Mouse (Mus musculus) midbrain, embryonic 11.5 days (tissue): ENCODE results near the gene Nek10. TPM values are rescaled to one million over a fixed set of nuclear protein-coding genes. Genes with fewer than 3 reads are reported as not detected.
"Not testable (repeated sequence)": the region's sequence is repeated elsewhere in the genome, so short reads cannot be mapped to it uniquely, and the experiment has no call there.

Experiments
- ATAC-seq: fragments of 200-750 bp; cut with Nextera tagmentation; 2 replicates; pipeline ENCODE4 v1.8.0; 2017; ENCODE audit warnings: moderate TSS enrichment, moderate library complexity; ENCODE audit not compliant: low FRiP score
- DNase-seq: peaks from one replicate; pipeline ENCODE4 v3.0.0; 2015; ENCODE audit warnings: low spot score; ENCODE audit errors: missing footprints
- H3K27ac ChIP-seq: fragments of 300-500 bp; sonication (generic); 2 replicates; pipeline ENCODE4 v1.5.1; 2014; ENCODE audit warnings: low read depth, low read length
- H3K27me3 ChIP-seq: fragments of 300-500 bp; sonication (generic); 2 replicates; pipeline ENCODE4 v1.6.1; 2014; ENCODE audit warnings: mild to moderate bottlenecking, low read length, moderate library complexity, mixed read lengths; ENCODE audit not compliant: control insufficient read depth, insufficient read depth
- H3K36me3 ChIP-seq: fragments of 300-500 bp; sonication (generic); 2 replicates; pipeline ENCODE4 v1.6.1; 2014; ENCODE audit warnings: mild to moderate bottlenecking, low read length, moderate library complexity, mixed read lengths; ENCODE audit not compliant: control insufficient read depth, insufficient read depth
- H3K4me1 ChIP-seq: fragments of 300-500 bp; sonication (generic); 2 replicates; pipeline ENCODE4 v1.6.1; 2014; ENCODE audit warnings: low read length; ENCODE audit not compliant: control insufficient read depth, insufficient read depth
- H3K4me2 ChIP-seq: fragments of 300-500 bp; sonication (generic); 2 replicates; pipeline ENCODE4 v1.6.1; 2014; ENCODE audit warnings: mild to moderate bottlenecking, moderate library complexity
- H3K4me3 ChIP-seq: fragments of 300-500 bp; sonication (generic); 2 replicates; pipeline ENCODE4 v1.5.1; 2014; ENCODE audit warnings: low read depth, low read length
- H3K9ac ChIP-seq: fragments of 300-500 bp; sonication (generic); 2 replicates; pipeline ENCODE4 v1.6.1; 2014; ENCODE audit warnings: low read length
- H3K9me3 ChIP-seq: fragments of 300-500 bp; sonication (generic); 2 replicates; pipeline ENCODE4 v1.6.1; 2016; ENCODE audit warnings: low read length; ENCODE audit not compliant: control insufficient read depth
- WGBS: fragments of 180-500 bp; shearing (Covaris S2); extraction: QIAGEN DNeasy Blood & Tissue Kit; methylation state at CpG from one replicate; pipeline ENCODE4 v1.1.7; 2014; 5-methylcytosine and 5-hydroxymethylcytosine counted together
- polyA plus RNA-seq: library from polyadenylated mRNA; unstranded; fragments of >200 nt; fragmentation: Nextera tagmentation; extraction: Ambion mirVana; gene quantifications from 2 replicates; pipeline ENCODE4 v1.2.1, GENCODE M21; 2014

The Nek10 gene
- polyA plus RNA-seq, 1 experiment from 2014 or later = 0.03 TPM

DNA sequence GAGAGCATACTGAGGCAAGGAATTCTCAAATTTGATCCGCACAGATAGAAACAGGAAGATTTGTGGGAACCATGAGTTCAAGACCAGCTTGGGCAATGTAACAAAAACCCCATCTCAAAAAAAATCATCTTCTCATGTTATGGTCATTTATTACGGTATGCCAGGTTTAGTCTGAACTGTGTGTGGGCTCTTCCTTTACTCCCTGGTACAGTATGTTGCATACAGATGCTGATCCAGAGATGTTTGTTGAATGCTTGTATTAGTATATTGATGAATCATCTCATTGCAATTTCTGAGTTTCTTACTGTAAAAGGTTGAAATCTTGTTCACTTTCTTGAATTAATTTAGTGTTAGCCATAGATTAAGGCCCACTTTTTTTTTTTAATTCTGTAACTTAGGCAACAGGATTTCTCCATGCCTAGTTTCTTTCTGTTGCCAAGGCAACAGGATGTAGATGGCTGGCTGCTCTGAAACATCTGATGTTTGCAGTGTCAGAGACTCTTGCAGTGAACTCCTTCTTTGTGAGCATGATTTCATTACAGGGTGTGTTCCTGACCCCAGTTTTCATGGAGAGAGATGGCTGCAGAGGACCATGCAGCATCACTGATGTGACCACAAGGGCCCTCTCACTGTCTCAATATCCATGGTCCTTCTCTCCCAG lies 156.7 kb downstream of the Nek10 start:
- Histone ChIP-seq H3K36me3 (no peaks in the 10 kb centered on the region), H3K4me1 (no peaks in the 10 kb centered on the region), H3K4me3 (no peak overlapping the region), H3K27me3 (no peaks in the 10 kb centered on the region), H3K9ac (no peak overlapping the region), H3K4me2 (no peak overlapping the region), H3K27ac (no peak overlapping the region), H3K9me3 (no peaks in the 10 kb centered on the region)
- DNase-seq (no peak), ATAC-seq (peak; percentile 63; the same call in 1 of the 2 replicates)
- 90% methylated on average over 2 of the region's 2 CpGs for WGBS

DNA sequence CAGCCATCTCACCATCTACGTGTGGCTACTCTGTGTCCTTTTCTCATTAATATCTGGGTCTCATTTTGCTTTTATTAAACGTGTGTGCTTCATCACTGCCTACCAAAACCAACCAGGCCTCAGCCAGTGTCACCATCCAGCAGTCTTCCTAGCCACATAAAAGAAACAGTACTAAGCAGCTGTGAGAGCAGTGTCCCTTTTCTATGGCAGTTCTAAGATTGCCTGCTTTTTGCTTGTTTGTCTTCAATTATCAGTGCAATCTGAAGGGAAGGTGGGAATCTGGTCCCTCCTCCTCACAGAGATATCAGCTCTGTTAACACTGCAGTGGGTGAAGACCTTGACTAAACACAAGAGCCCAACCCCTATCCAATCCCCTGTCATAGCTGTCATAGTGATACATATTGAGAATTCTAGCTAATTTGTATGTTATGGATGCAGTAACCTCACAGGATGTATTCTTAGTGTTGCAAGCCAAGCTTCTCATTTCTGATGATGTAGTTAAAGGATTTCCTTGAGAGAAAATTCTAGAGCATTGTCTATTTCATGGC lies 157.3 kb downstream of the Nek10 start:
- DNase-seq (no peak), ATAC-seq (no peak; the same call in 1 of the 2 replicates)
- Histone ChIP-seq H3K9ac (no peak overlapping the region), H3K4me2 (no peak overlapping the region), H3K27ac (no peak overlapping the region), H3K27me3 (no peaks in the 10 kb centered on the region), H3K36me3 (no peaks in the 10 kb centered on the region), H3K9me3 (no peaks in the 10 kb centered on the region), H3K4me1 (no peaks in the 10 kb centered on the region), H3K4me3 (no peak overlapping the region)
- 82% methylated on average over 2 of the region's 2 CpGs for WGBS

DNA sequence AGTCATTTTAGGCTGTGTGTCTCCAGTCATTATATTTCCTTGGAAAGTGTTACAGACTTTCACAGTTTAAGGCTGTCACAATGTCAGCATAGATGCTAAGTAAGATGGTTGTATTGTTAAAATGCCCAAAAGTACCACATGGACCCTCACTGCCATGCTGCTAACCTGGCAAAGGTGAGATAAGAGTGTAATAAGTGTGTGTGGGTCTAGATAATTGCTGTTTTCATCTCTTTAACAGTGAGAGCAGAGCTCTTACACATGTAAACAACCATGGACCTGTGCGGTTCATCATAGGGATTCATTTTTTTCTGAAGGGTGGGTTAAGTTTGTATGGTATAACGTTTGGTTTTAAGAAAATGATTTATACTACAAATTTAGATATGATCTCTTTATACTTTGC lies 167.4 kb downstream of the Nek10 start:
- DNase-seq (no peak), ATAC-seq (no peak)
- H3K9me3 ChIP-seq = no peaks in the 10 kb centered on the region
- no peaks in the 10 kb centered on the region for H3K27me3 ChIP-seq
- no peak overlapping the region for H3K27ac ChIP-seq
- no peak overlapping the region for H3K4me3 ChIP-seq
- no peak overlapping the region for H3K4me2 ChIP-seq
- no peak overlapping the region for H3K9ac ChIP-seq
- 83% methylated on average over 2 of the region's 2 CpGs for WGBS
- H3K4me1 ChIP-seq = no peaks in the 10 kb centered on the region
- H3K36me3 ChIP-seq = no peaks in the 10 kb centered on the region

DNA sequence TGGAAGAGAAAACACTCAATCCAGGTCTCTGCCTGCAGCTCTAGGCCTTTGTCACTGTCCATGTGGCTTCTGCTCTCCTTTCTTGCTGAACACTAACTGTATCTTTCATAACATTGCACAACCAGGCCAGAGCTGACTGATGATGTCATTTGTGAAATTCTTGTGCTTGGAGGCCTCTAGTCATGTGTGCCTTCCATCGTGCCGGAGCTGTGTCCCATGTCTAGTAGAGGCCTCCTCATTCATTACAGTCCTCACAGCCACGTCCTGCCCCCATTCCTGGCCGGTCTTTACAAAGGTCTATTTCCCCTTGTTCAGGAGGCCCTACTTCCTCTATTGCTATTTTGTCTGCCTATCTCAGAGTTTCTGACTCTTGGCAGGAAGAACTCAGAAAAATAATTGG lies 167.8 kb downstream of the Nek10 start:
- no peak overlapping the region for H3K27ac ChIP-seq
- H3K4me3 ChIP-seq = no peak overlapping the region
- no peaks in the 10 kb centered on the region for H3K4me1 ChIP-seq
- ATAC-seq (no peak), DNase-seq (no peak)
- no peak overlapping the region for H3K9ac ChIP-seq
- H3K4me2 ChIP-seq = no peak overlapping the region
- H3K36me3 ChIP-seq = no peaks in the 10 kb centered on the region
- no peaks in the 10 kb centered on the region for H3K27me3 ChIP-seq
- H3K9me3 ChIP-seq = no peaks in the 10 kb centered on the region
- 84% methylated on average over 4 of the region's 4 CpGs for WGBS

DNA sequence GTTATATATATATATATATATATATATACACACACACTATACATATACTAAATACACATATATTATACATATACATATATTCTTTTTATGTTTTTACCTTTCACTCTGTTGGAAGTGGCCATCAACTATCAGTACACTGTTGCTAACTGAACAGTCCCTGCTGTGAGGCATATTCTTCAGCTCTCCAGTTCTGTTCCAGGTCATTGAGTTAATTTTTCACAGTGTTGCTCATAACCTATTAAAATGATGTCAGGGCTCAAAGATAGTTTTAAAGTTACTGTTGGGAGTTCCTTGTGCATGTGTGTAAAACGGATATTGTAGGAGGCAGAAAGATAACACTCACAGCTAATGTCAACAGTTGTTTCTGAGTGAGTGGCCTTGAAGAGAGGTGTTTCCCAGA lies 170.9 kb downstream of the Nek10 start:
- no peak for DNase-seq

DNA sequence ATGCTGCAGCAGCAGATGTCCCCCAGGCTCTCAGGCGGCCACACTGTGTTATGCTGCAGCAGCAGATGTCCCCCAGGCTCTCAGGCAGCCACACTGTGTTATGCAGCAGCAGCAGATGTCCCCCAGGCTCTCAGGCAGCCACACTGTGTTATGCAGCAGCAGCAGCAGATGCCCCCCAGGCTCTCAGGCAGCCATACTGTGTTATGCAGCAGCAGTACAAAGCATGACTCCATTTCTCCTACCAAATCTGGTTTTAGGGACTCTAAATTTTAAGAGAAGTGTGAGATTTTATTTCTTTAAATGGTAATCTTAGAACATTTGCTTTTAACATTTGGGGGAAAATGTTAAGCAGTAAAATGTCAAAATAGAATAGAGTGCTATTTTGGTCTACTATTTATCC lies 180.9 kb downstream of the Nek10 start:
- H3K4me1 ChIP-seq, ATAC-seq, H3K9me3 ChIP-seq, H3K4me3 ChIP-seq, H3K9ac ChIP-seq, H3K27ac ChIP-seq, H3K27me3 ChIP-seq, H3K36me3 ChIP-seq, H3K4me2 ChIP-seq, DNase-seq: not testable (repeated sequence)
- WGBS = 20% methylated on average over 1 of the region's 1 CpGs

More for the DNA sequence above, 170.9 kb downstream of the Nek10 start:
- Histone ChIP-seq H3K27ac (no peak overlapping the region), H3K27me3 (no peaks in the 10 kb centered on the region), H3K4me3 (no peak overlapping the region), H3K9me3 (no peaks in the 10 kb centered on the region), H3K4me1 (no peaks in the 10 kb centered on the region), H3K9ac (no peak overlapping the region), H3K4me2 (no peak overlapping the region), H3K36me3 (no peaks in the 10 kb centered on the region)
- ATAC-seq = no peak
- 61% methylated on average over 1 of the region's 1 CpGs for WGBS

DNA sequence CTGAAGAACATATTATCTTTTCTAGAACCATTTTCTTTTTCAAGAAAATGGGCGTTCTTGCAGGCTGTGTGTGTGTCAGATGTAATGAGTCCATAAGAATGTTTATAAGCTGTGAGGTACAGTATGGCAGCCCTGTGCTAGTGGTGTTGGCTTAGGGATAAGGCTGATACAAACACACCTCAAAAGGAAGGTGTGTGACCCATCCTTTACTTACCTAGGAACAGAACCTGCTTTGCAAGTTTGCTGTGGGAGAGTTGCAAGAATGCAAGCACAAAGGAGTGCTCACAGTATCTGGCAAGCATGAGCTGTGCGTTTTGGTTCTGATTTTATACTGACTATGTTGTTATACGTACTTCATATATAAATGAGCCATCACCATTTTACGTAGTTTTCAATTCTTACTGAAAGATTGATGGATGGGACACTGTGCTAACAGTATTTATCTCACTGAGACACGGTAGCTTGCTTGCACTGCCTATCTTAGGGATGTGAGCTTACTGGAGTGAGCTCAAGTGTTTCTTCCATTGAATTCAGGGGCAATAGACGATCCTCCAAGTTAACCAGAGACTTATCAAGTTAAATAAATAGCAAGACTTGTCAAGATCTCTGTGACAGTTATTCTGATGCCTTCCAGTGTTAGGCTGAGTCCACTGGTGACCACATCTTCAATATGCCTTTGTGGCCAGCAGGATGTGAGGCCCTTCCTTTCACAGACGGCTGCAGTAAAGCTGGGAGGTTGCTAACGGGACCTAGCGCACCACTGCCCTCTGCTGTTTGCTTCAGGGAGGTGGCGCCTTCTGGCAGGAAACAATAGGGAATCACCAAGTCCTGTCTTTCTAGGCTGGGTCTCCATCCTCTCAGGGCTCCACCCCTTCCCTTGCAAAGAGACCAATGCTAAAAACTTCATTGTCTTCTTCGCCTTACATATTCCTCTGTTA lies 181.8 kb downstream of the Nek10 start:
- H3K4me2 ChIP-seq = no peak overlapping the region
- ATAC-seq (peak; percentile 94), DNase-seq (peak; percentile 98)
- no peaks in the 10 kb centered on the region for H3K9me3 ChIP-seq
- H3K27ac ChIP-seq = no peak overlapping the region
- H3K4me3 ChIP-seq = no peak overlapping the region
- H3K9ac ChIP-seq = no peak overlapping the region
- H3K36me3 ChIP-seq = no peaks in the 10 kb centered on the region
- 46% methylated on average over 11 of the region's 11 CpGs for WGBS
- H3K4me1 ChIP-seq = no peaks in the 10 kb centered on the region
- H3K27me3 ChIP-seq = no peaks in the 10 kb centered on the region

DNA sequence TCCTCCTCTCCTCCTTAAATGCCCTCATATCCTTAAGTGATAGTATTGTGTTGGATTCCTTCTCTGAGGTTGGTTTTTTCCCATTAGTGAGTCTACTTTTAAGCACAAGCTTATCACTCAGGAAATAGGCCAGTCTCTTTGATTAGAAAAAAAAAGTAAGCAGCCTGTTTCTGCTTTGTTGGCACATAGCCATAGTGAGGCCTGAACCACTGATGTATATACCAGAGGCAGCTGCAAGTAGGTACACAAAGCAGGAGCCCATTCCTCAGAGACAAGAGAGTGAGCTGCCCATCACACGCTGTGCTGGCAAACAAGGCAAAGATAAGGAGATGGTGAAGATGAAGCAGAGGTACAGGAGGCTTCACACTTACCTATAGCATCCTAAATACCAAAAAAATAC lies 184.2 kb downstream of the Nek10 start:
- no peaks in the 10 kb centered on the region for H3K36me3 ChIP-seq
- no peak overlapping the region for H3K4me3 ChIP-seq
- DNase-seq (no peak), ATAC-seq (no peak)
- WGBS = 72% methylated on average over 1 of the region's 1 CpGs
- H3K27me3 ChIP-seq = no peaks in the 10 kb centered on the region
- no peak overlapping the region for H3K27ac ChIP-seq
- no peak overlapping the region for H3K9ac ChIP-seq
- no peaks in the 10 kb centered on the region for H3K4me1 ChIP-seq
- H3K4me2 ChIP-seq = no peak overlapping the region
- H3K9me3 ChIP-seq = no peaks in the 10 kb centered on the region

DNA sequence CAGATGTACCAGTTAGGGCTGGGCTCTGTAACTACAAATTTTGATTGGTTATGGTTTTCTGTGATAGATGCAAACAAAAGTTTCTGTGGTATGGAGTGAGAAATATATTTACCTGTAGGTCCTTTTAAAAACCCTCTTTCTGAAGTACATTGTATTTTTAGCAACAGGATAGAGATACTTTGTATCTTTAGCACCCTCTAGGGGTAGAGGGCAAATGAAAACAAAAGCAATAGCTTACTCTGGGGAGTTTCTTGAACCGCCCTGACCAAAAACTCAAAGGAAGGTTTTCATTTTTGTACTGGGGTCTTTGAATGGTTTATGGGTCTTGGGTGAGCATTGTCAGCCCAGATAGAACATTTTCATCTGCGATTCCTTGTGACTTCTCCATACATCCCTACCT lies 188.4 kb downstream of the Nek10 start:
- Histone ChIP-seq H3K27ac (no peak overlapping the region), H3K4me1 (no peaks in the 10 kb centered on the region), H3K9ac (no peak overlapping the region), H3K4me2 (no peak overlapping the region), H3K9me3 (no peaks in the 10 kb centered on the region), H3K27me3 (no peaks in the 10 kb centered on the region), H3K36me3 (no peaks in the 10 kb centered on the region), H3K4me3 (no peak overlapping the region)
- WGBS = 90% methylated on average over 2 of the region's 2 CpGs
- DNase-seq (no peak), ATAC-seq (no peak)
